Mouse (Mus musculus) adrenal gland, adult (tissue): Measurements from ENCODE around the gene Tbxas1.
A peak's percentile ranks its signal among the peaks of the same experiment; 100 is the strongest.

Source experiments
- DNase-seq, 2 experiments: peaks; one replicate each; pipeline ENCODE4 v3.0.0; 2022 to 2023; ENCODE audit warnings: low spot score in 1 of 2; ENCODE audit not compliant: inconsistent age in 2 of 2

Tbxas1 gene

DNA sequence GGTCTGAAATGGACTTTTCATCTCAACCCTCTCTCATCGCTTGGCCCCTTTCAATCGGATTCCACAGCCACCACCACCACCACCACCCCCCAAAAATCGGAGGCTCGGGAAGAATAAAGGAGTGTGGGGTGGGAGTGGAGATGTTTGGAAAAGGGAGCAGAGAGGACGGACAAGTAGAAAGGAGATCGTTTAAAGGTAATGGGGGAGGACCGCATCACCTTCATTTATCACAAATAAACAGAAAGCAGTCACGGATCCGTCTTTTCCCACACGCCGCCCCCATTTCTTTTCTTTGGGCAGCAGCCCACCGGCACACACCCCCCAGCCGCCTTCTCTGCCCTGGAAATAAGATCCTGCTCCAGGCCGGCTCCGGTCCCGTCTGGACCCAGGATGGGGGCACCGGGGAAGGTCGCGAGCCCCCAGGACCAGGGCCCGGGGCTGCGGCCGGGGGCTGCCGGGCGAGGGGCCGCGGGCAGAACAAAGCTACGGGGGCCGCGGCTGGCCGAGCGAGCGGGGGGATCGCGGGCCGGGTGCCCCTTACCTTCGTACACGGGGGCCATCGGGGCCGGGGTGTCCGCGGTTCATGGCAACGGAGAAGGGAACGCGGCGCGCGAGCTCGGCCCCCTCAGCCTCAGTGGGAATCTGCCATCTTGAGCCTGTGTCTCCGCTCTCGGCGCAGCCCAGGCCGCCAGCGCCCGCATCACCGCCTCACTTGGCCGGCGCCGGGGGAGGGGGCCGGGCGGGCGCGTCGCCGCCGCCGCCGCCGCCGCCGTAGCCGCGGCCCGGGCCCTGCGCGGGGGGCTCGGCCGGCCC lies at the start of gene Tbxas1:
Gene Tbxas1, plus strand, starts transcription at position 147 of the 813 bp plus-strand sequence.
- peak; percentile 67 to 86 for DNase-seq

DNA sequence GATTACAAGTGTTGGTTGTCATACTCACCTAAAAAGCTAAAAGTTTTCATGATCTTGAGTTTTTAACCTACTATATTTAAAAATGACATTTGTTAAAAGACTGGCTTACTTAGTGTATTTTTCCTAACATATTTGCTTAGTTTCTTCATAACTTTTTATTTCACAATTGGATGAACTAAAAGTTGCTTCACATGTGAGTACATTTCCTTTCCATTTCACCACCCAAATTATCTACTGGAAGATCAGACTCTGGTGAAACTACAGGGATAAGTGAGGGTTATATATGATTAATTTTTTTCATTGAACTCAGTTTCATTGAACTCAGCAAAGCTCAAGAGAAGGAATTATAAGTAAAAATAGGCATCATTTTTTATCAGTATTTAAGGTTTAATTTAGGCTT lies 49.3 kb upstream of the Tbxas1 start:
- no peak for DNase-seq

DNA sequence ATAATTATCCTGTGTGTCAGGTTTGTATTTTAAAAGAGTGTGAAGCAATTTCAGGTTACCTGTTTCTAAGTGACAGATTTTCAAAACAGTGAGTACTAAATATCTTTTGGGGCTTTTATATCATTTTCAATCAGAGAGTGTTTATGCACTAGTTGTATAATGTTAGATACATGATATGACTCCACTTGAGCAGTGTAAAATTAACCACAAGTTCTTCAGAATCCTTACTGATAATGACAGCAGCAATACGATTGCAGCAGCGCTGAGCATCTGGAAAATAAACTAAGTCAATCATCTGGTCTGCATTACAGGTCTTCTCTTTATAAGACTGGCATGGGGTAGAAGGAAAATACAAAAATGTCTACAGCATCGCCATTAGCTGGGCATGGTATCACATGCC lies 48.3 kb upstream of the Tbxas1 start:
- DNase-seq = no peak

DNA sequence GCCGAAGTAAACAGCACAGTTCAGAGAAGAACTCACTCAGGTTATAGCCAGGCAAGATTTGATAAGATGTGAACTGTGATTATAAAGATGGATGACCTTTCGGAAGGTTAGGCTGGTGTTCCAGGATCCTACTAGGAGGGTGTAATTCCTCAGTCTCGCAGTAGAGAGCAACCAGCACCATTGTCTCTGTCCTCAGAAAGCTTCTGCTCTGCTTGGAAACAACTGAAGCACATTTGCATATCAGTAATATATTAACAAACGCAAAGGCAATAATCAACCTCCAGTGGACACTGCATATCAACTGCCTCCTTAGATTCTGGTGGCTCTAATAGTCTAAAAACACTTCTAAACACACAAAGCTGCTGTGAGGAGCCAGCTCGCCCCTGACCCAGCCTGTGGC lies 47.8 kb upstream of the Tbxas1 start:
- peak in 1 of 2 experiments; percentile 78 for DNase-seq

DNA sequence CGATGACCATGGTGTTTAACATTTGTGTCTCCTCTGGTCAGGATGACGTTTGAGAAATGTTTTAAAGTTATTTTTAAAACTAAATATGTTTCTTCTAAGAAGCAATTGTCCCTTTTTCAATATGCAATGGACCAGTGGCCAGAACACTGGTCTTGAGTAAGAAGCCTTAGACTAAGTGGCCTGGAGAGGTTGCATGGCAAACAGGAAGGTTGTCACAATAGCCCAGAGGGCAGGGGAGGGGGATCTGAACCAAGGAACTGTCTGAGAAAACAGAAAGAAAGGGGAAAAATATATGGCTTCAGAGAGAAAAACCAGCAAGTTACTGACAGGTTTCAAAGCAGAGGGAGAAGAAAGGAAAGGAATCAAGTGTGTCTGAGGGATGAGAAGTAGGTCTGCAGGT lies 47.0 kb upstream of the Tbxas1 start:
- DNase-seq = peak in 1 of 2 experiments; percentile 53

DNA sequence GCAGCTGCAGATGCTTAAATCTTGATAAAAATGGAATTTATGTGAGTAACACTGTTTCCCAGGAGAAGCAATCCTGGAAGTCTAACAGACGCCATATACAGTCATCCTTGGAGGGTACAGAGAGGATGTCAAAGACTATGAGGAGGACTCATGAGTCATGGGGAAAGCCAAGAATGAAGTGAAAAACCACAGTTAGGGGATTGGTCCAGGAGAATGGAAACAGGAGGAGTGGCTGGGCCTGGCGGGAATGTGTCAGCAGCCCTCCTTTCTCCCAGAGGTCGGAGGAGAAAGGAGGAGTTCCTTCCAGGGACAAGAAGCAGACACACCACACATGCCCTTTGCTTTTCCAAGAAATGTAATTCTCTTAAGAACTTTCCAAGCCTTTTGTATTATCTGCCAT lies 45.8 kb upstream of the Tbxas1 start:
- DNase-seq = peak in 1 of 2 experiments; percentile 53

DNA sequence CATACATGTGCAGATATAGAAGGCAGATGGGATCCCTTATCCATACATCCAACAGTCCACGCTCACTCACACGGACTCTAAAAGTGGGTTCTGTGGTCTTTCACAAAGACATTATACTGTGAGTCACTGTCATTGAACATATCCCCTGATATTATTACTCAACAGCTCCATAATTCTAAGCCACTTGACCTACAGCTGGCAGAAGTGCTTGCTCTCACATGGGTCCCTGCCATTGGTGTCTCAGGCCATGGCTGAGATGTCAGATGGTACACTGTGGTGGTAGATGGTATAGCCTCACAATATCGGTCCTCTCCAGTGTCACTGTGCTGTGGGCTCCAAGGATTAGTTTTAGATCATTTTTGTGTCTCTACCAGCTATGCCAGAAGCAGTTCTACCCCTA lies 41.5 kb upstream of the Tbxas1 start:
- peak in 1 of 2 experiments; percentile 61 for DNase-seq

DNA sequence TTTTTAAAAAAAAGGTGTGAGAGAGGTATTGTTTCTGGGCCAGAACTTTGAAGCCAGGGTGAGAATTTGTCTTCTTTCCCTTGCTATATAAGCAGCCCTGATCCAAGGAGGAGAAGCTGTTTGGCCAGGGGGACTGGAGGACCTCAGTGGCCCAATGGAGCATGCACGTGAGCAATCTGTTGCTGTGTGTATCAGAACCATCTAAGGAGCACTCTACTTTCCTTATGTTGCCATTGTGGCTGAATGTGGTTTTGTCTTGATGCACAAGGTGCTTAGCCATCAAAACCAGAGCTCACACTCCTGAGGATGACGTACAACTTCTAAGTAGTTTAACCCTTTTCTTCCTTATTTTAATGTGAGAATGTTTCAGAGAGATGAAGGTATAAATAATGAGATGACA lies 40.5 kb upstream of the Tbxas1 start:
- DNase-seq = no peak

DNA sequence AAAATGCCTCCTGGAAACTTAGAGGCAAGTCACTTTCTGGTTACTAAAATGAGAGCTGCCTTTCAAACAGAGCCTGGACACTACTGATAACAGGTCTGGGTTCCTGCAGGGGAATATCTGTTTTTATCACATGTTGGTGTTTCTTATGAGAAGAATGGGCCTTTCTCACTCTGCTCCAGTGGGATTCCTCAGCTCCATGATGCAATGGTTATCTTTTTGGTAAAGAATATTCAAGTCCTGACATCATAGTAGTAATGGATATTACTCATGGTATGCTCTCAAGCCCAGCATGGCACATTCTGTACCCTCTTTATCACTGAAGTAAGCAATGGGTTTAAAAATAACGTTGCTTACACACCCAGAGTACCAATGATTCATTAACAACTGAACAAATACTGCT lies 40.0 kb upstream of the Tbxas1 start:
- no peak for DNase-seq

DNA sequence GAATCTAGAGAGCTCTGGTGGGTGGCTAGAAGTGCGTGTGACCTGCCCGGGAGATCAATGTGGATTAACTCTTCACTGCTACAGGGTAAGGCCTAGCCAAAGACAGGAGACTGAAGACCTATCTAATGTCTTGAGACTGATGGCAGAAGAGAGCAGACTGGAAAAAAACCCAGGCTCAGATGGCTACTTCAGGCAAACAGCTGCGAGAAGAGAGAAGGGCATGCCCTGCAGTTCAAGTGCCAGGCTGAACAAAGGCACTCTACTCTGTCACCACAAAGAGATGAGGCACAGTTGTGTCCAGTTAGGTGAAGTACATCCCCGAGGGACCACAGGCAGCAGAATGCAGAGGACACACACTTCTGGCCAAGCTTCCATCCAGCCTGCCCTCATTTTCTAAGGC lies 37.1 kb upstream of the Tbxas1 start:
- no peak for DNase-seq

DNA sequence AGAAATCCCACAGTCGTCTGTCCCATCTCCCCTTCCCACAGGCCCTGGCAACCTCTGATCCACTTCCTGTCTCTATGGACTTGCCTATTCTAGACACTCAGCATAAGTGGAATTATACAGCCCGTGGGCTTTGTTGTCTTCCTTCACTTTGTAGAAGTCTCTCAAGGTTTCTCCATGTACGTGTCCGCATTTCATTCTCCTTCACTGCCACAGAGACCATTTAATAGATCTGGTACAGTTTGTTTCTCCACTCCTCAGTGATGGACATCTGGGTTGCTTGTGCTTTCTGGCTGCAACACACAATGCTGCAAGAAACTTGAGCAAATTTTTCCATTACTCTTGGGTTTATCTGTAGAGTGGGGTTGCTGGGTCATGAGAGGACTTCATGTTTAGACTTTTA lies 35.3 kb upstream of the Tbxas1 start:
- peak in 1 of 2 experiments; percentile 62 for DNase-seq

DNA sequence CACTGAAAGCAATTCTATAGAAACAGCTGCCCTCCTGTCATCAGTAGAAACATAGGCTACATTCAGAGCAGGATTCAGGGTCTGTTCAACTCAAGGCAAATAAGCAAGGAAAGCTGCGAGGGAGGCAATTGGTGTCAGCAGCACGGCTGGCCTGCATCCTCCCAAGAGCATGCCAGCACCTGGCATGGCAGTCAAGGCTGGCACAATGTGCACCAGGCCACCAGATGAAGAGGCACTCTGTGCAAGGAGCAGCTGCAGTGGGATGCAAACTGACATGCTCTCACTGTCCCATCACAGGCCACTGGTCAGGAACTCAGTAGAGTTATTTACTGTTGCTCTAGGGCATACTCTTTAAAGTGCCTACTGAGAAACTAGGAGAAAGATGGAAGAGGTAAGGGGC lies 34.8 kb upstream of the Tbxas1 start:
- no peak for DNase-seq

DNA sequence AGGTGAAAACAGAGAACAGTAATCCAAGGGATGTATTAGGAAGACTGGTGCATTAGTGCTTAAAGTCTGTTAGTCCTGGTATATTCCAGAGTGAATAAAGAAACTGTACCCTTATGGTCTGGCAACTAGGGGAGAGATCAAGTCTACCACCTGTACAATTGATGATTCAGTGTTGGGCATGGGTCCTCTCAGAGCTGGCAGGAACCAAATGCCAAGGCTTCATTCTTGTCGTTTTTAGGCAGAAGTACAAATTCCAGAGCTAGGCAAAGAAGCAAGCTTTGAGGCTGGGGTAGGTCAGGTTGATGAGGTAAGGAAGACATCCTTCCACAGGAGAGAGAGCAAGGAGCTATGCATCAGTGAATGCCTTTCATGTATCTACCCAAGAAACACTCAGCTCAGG lies 34.4 kb upstream of the Tbxas1 start:
- DNase-seq = peak in 1 of 2 experiments; percentile 61

DNA sequence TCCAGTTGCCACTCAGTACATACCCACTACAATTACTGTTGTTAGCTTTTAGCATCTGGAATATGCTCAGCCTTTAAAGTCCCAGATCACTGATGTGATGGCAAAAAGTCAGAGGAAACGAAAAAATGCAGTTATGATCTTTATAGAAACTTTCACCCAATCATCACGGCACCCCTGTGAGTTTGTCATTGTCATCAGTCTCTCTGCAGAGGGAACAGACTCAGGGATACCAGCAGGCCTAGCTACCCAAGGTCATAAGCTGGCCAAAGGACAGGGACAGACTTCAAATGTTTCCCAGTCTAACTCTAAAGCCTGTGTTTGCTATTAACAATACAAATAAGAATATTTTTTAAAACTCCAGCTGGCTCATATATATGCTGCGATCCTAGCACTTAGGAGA lies 33.7 kb upstream of the Tbxas1 start:
- DNase-seq = peak; percentile 52 to 79

DNA sequence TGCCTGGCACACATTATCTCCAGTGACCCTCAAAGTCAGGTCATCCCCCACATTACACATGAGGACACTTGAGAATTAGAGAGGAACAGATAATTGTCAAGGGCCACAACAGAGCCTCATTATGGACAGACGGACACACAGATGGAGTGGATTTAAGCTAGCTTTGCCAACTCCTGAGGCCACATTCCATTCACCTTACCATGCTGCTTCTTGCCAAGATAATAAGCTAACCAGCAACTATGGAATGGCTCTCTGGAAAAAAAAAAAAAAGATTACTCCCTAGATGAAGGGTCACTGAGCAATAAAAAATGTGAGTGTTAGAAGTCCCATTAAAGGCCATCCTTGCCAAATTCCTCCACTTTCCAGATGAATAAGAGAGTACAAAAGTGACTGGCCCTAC lies 30.1 kb upstream of the Tbxas1 start:
- DNase-seq = no peak

DNA sequence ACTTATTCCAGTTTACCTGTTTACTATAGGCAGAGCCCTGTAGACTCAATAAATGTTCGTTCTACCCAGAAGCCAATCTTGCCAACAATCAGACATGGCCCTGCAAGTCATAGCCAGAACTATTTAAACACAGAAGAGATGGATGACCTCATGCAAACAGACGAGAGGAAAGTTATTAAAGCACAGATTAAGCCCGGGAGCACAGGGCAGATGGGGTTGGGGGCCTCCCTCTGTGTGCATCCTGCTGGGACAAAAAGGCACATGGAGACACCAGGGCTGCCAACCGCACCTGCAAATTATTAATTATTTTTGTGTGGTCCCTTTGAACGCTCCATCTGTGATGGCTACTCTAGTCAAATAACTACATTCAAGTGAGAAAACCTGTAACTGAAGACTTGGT lies 29.3 kb upstream of the Tbxas1 start:
- no peak for DNase-seq

DNA sequence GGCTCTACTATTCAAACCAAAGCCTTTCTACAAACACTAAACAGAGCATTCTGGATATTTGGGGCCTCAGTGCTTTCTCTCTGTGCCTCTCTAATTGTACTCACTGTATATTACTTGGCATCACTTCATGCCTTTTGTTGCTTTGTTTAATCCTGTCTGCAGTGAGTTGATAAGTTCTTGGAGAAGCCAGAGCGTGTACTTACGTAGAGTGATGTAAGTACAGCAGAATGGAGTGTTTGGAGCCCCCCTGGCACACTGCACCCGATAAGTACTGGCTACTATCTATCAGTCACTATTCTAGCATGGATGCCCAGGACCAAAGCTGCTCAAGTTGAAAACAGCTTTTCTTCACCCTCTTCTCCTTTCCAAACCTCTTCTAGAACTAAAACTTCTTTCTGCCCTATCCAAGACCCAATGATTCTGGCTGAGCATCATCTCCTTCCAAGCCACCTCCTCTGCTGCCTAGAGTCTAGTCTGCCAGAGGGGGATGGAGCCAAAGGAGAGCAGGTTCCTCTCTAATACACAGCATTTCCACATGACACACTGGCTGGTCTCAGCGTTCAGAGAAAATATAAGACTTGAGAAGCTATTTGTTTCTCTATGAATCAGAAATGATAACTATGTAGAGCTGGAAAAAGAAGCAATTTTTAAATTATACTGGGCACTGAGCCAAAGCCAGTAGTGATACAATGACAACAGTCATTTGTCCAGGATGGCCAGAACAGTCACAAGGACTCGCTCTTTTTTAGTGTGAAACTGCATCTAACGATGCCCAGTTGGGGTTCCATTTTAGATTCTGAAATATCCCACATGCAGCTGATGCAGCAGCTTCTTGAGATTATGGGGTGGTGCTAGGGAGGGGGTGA lies 28.6 kb upstream of the Tbxas1 start:
- DNase-seq = peak in 1 of 2 experiments; percentile 71

DNA sequence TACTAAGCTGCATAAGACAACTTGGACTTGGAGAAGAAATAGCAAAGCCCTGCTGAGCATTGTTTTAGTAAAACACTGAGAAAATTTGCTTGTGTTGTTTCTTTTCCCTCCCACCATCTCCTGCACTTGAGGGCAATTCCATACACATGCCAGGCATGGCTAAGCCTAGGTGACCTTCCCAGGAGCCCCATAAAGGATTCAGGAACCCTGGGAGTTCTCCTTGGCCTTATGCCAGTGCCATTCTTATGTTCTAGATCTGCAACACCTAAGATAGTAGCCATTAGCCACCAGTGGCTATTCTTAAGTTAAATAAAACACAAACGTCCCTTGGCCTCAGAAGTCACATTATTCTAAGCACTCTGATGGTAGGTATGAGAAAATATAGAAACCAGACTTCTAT lies 27.8 kb upstream of the Tbxas1 start:
- no peak for DNase-seq

DNA sequence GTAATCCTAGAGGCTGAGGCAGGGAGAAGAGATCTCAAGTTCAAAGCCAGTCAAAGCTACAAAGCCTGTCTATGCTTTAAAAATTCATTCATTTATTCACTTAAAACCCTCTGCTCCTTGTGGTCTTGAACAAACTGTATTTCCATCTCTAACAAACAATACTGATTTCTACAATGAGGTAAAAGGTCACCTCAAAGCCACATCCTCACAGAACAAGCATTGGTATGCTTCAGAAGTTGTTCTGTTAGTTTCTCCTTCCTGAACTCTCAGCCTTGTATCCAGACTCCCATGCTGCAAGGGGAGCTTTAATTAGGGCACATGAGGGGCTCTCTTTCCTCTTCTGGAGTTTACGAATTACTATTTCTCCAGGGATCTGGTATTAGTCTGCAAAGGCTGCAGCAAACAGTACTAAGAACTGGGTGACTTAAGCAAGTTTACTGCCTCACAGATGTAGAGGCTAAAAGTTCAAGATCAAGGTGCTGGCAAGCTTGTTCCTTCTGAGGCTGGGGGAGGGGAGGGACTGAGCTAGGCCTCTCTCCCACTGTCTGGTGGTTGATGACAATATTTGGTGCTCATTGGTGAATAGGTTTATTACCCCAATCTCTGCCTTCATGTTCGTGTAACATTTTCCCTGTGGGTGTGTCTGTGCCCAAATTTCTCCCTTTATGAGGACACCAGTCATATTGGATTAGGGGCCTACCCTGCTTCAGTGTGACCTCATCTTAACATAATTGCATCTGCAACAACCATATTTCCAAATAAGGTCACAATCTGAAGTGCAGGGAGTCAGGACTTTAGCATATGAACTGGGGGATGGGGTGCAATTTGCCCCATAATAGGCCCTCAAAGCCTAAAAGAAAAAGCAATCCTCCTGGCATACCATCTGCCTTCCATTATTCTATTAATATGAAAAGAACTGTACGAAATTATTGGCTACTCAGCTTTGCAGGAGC lies 27.0 kb upstream of the Tbxas1 start:
- DNase-seq = no peak

DNA sequence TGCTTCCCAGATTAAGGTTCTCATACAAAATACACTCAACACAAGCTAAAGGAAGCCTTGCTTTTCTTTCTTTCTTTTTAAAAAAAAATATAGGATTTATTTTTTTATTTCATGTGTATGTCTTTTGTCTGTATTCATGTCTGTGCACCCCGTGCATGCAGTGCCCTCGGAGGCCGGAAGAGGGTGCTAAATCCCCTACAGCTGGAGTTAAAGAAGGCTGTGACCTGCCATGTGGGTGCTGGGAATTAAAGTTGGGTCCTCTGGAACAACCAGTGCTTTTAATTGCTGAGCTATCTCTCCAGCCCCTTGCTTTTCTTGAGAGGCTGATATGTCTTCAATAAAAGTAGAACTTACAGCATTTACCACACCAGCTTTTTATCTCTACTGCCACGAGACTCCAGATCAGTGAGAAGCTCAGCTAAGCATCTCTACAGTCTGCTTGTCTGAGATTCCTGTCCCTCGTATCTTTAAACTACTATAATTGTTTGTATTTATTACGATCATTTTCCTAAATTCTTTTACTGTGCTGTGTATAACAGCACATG lies 24.4 kb upstream of the Tbxas1 start:
- no peak for DNase-seq

DNA sequence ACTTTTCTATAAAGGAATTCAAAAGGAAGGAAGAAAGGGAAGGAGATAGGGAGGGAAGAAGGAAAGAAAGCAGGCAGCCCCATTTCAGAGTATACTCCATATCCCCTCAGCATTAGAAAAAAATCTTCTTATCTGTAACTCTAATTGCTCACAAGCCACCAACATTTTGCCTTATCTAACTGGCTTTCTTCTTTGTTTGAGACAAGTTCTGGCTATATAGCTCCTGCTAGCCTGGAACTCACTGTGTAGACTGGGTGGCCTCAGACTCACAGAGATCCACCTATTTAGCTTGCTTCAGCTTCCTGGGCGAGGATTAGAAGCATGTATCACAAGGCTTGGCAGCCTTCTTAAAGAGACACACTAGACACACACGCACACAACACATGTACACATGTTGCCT lies 23.5 kb upstream of the Tbxas1 start:
- no peak for DNase-seq
